In the genomic region with DNA sequence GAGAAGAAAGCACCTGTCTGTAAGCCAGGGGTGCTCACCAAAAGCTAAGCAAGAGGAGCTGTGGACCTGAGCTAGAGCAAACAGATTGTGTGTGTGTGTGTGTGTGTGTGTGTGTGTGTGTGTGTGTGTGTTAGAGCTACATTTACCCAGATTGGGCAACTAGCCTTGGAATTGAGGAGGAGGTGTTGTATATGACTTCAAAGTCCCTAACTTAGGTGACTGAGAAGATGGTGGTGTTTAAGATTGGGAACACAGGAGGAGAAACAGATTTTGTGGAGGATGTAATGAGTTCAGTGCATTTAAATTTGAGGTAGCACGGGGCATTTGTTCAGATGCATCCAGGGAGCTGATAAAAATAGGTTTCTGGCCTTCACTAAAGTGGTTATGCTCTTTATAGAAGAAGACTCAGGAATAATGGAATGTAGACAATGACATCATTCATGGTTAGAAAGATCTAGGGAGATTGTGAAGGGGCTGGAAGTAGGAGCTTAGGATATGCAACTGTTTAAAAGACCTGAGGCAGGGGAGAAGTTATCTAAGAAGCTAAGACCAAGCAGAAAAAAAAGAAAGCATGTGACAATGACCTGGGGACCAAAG, we compare ENCODE assay signal across 22 mouse cellular contexts. TPM values are rescaled to one million over a fixed set of nuclear protein-coding genes. Genes with fewer than 3 reads are reported as not detected.
DNase-seq lines count a peak whose midpoint lies in the region; ATAC-seq and TF ChIP-seq lines count a peak whose summit lies in the region.
"Had no signal": no experiment of that assay in that cellular context is flagged by ENCODE, and none has a peak within 500 bp of the region (broad histone marks: within the 10 kb centered on the region; RNA-seq: fewer than 3 reads in every experiment).

No protein-coding gene starts in this region.

- H3K4me1 ChIP-seq in intestine, embryonic 16.5 days (ENCODE audit: control insufficient read depth, insufficient read depth, low read length), result peaks cover 4% of the 10 kb centered on the region; the same call in 1 of the 2 replicates
- no peaks in the 10 kb centered on the region; the same call in 1 of the 2 replicates for H3K4me1 ChIP-seq in midbrain, embryonic 16.5 days (ENCODE audit: control insufficient read depth, insufficient read depth, low read length)
- H3K4me1 ChIP-seq: forebrain, embryonic 13.5 days; midbrain, embryonic 13.5 days had no signal

- H3K27me3 ChIP-seq in intestine, embryonic 16.5 days (replicated peaks; ENCODE audit: control insufficient read depth, insufficient read depth, low read length), result 0 out of 2 replicates have a peak, but pooled peaks cover 3% of the 10 kb centered on the region
- no peaks in the 10 kb centered on the region for H3K27me3 ChIP-seq in midbrain, embryonic 16.5 days (ENCODE audit: control insufficient read depth, insufficient read depth, low read depth, low read length)
- H3K27me3 ChIP-seq: forebrain, embryonic 13.5 days; midbrain, embryonic 13.5 days; stomach, embryonic 15.5 days had no signal

- no peaks in the 10 kb centered on the region for H3K36me3 ChIP-seq in intestine, embryonic 16.5 days (ENCODE audit: control insufficient read depth, insufficient read depth, low read length)
- no peaks in the 10 kb centered on the region for H3K36me3 ChIP-seq in midbrain, embryonic 16.5 days (ENCODE audit: control insufficient read depth, insufficient read depth, low read length)
- H3K36me3 ChIP-seq: midbrain, embryonic 13.5 days; stomach, embryonic 15.5 days had no signal

- no peak for TF ChIP-seq CTCF in left cerebral cortex, adult 2 months (IDR thresholded peaks at IDR 0.05)

- H3K9ac ChIP-seq in intestine, embryonic 16.5 days (ENCODE audit: low read depth, low read length), result no peak overlapping the region
- no peak overlapping the region for H3K9ac ChIP-seq in midbrain, embryonic 16.5 days (ENCODE audit: low read depth, low read length)
- H3K9ac ChIP-seq: forebrain, embryonic 13.5 days; midbrain, embryonic 13.5 days; stomach, embryonic 15.5 days had no signal

- peak; percentile 39 for DNase-seq in layer of hippocampus, adult 11-12 months (ENCODE audit: low spot score)
- DNase-seq in layer of hippocampus, postnatal 10 days (ENCODE audit: low spot score in 2 of 2), result no peak
- peak; percentile 86 to 87 for DNase-seq in frontal cortex, adult 2 months (ENCODE audit: extremely low spot score in 1 of 2, low spot score in 1 of 2)
- peak; percentile 38 to 54 for DNase-seq in left cerebral cortex, adult 2 months (ENCODE audit: extremely low spot score in 1 of 2, low spot score in 2 of 2)
- DNase-seq in right cerebral cortex, postnatal 14 days, result peak; percentile 55
- DNase-seq in spleen, adult 18-20 months, result no peak
- DNase-seq: adrenal gland, postnatal 36 days; cerebellum, adult 2 months; heart, postnatal 10 days; kidney, adult 8-10 months; kidney, postnatal 25 days; liver; lung, postnatal 10 days; thymus, adult 2 months had no signal

- 84% methylated on average over 1 of the region's 1 CpGs for WGBS in intestine, embryonic 16.5 days
- WGBS in midbrain, embryonic 16.5 days, result 97% methylated on average over 1 of the region's 1 CpGs

- H3K4me3 ChIP-seq in left cerebral cortex, adult 2 months, result no peak overlapping the region
- H3K4me3 ChIP-seq in intestine, embryonic 16.5 days (ENCODE audit: low read length), result no peak overlapping the region
- H3K4me3 ChIP-seq in midbrain, embryonic 16.5 days (ENCODE audit: low read depth, low read length), result no peak overlapping the region
- H3K4me3 ChIP-seq: forebrain, embryonic 13.5 days; midbrain, embryonic 13.5 days; stomach, embryonic 15.5 days had no signal

- H3K9me3 ChIP-seq in intestine, embryonic 16.5 days (ENCODE audit: control insufficient read depth, low read length), result no peaks in the 10 kb centered on the region
- H3K9me3 ChIP-seq in midbrain, embryonic 16.5 days (replicated peaks; ENCODE audit: control insufficient read depth, low read length, poor library complexity, severe bottlenecking), result no peaks in the 10 kb centered on the region
- H3K9me3 ChIP-seq: forebrain, embryonic 13.5 days; midbrain, embryonic 13.5 days; stomach, embryonic 15.5 days had no signal

- intact Hi-C loops in left cerebral cortex, adult 2 months (cut with DNase I), result loop anchor here (1.0 to 10.0 kb wide), 9 partner anchors 55 to 536 kb away; no protein-coding TSS in a partner anchor

- H3K4me2 ChIP-seq in intestine, embryonic 16.5 days (ENCODE audit: low read depth, low read length), result no peak overlapping the region
- no peak overlapping the region for H3K4me2 ChIP-seq in midbrain, embryonic 16.5 days (ENCODE audit: low read length)
- H3K4me2 ChIP-seq: forebrain, embryonic 13.5 days; heart, embryonic 11.5 days; midbrain, embryonic 13.5 days; stomach, embryonic 15.5 days had no signal

- ATAC-seq in intestine, embryonic 16.5 days, result no peak
- ATAC-seq in midbrain, embryonic 16.5 days, result no peak
- ATAC-seq: activated CD4-positive, CD25-positive, alpha-beta regulatory T cell, adult 4 months; CD4-positive, CD25-positive, alpha-beta regulatory T cell, adult 4 months; forebrain, embryonic 13.5 days; midbrain, embryonic 13.5 days had no signal

- H3K27ac ChIP-seq in left cerebral cortex, adult 2 months, result peak overlapping the region; percentile 93
- H3K27ac ChIP-seq in intestine, embryonic 16.5 days (ENCODE audit: low read length), result no peak overlapping the region
- no peak overlapping the region for H3K27ac ChIP-seq in midbrain, embryonic 16.5 days (ENCODE audit: low read length)
- H3K27ac ChIP-seq: forebrain, embryonic 13.5 days; midbrain, embryonic 13.5 days; stomach, embryonic 15.5 days had no signal

RNA-seq across cellular contexts. Expression of gene Gatb, which starts 52.5 kb away (rescaled TPM):
- total RNA-seq in layer of hippocampus, postnatal 10 days (2021), result 10 to 100 TPM; 15.0 to 16.6 TPM
- polyA plus RNA-seq in frontal cortex, adult 2 months (2012; rRNA removed), result 14.6 and 16.6 TPM in 2 replicates
- total RNA-seq in left cerebral cortex, adult 2 months (2021), result 10 to 100 TPM; 20.4 to 20.6 TPM
- 34.2 and 37.8 TPM in 2 replicates for polyA plus RNA-seq in intestine, embryonic 16.5 days (2015; fragmentation: Nextera tagmentation; extraction: Ambion mirVana)
- polyA plus RNA-seq in midbrain, embryonic 16.5 days (2015; fragmentation: Nextera tagmentation; extraction: Ambion mirVana), result 23.1 and 23.2 TPM in 2 replicates

Comparison
In these comparisons a context has a peak if more than half of its experiments do, and no peak if none do; other contexts are left out.
1. DNase-seq: peak in layer of hippocampus, adult 11-12 months (single experiment), frontal cortex, adult 2 months (2 of 2), left cerebral cortex, adult 2 months (2 of 2) and right cerebral cortex, postnatal 14 days (single experiment); none in layer of hippocampus, postnatal 10 days (0 of 2) and spleen, adult 18-20 months (0 of 2).